Comparison of ENCODE assay signal across 8 mouse cellular contexts in genomic region chrX:36598390-36598810, GRCm38 (mm10). TPM values are rescaled to one million over a fixed set of nuclear protein-coding genes. Genes with fewer than 3 reads are reported as not detected.
DNase-seq lines count a peak whose midpoint lies in the region; ATAC-seq and TF ChIP-seq lines count a peak whose summit lies in the region.

No protein-coding gene starts in this region.

- H3K9me3 ChIP-seq in limb, embryonic 15.5 days = no peaks in the 10 kb centered on the region

- 28% methylated on average over 40 of the region's 41 CpGs for WGBS in spleen, adult 2 months
- 19% methylated on average over 41 of the region's 41 CpGs for WGBS in limb, embryonic 15.5 days
- 12% methylated on average over 39 of the region's 41 CpGs for WGBS in small intestine, adult 2 months

- peak overlapping the region; percentile 89 for H3K4me3 ChIP-seq in spleen, adult 2 months (ENCODE audit: extremely low read depth, insufficient read depth, insufficient read length)
- peak overlapping the region; percentile 62 for H3K4me3 ChIP-seq in limb, embryonic 15.5 days
- peak overlapping the region; percentile 100 for H3K4me3 ChIP-seq in small intestine, adult 2 months (ENCODE audit: low read depth, low read length)

- DNase-seq in cerebellum, postnatal 10 days = peak; percentile 51 to 56
- no peak for DNase-seq in cerebellum, postnatal 4 days (ENCODE audit: low spot score in 2 of 2)
- no peak for DNase-seq in spleen, adult 2 months (ENCODE audit: low read depth in 1 of 2, low spot score in 2 of 2)
- no peak for DNase-seq in spleen, adult 12 weeks (ENCODE audit: low spot score)
- DNase-seq in gastrocnemius, adult 8-10 months (ENCODE audit: low spot score in 2 of 2) = no peak
- DNase-seq in urinary bladder, adult 2 months (ENCODE audit: low spot score) = no peak

- no peaks in the 10 kb centered on the region for H3K36me3 ChIP-seq in spleen, adult 2 months (ENCODE audit: control insufficient read depth, insufficient read depth, low read length)
- no peaks in the 10 kb centered on the region for H3K36me3 ChIP-seq in limb, embryonic 15.5 days
- H3K36me3 ChIP-seq in small intestine, adult 2 months (ENCODE audit: control insufficient read depth, insufficient read depth, low read length) = peaks cover 3% of the 10 kb centered on the region; the same call in 1 of the 2 replicates

- peak overlapping the region; percentile 42 for H3K4me2 ChIP-seq in limb, embryonic 15.5 days

- no peak for ATAC-seq in limb, embryonic 15.5 days (ENCODE audit: insufficient number of reproducible peaks, low FRiP score, low TSS enrichment, low read depth)

- no peak for TF ChIP-seq CTCF in spleen, adult 2 months (IDR thresholded peaks at IDR 0.05; ENCODE audit: extremely low read depth, insufficient read depth, insufficient read length, insufficient replicate concordance)
- TF ChIP-seq CTCF in small intestine, adult 2 months (IDR thresholded peaks at IDR 0.05; ENCODE audit: extremely low read depth, insufficient read length, insufficient replicate concordance, low read depth, low read length) = no peak

- H3K27ac ChIP-seq in spleen, adult 2 months (ENCODE audit: insufficient read depth, low read length) = peak overlapping the region; percentile 95
- peak overlapping the region; percentile 87 for H3K27ac ChIP-seq in limb, embryonic 15.5 days
- H3K27ac ChIP-seq in small intestine, adult 2 months (ENCODE audit: insufficient read depth, low read depth, low read length) = peak overlapping the region; percentile 70

- peaks cover 3% of the 10 kb centered on the region; the same call in 1 of the 2 replicates for H3K4me1 ChIP-seq in spleen, adult 2 months (ENCODE audit: control insufficient read depth, insufficient read depth, insufficient read length)
- no peaks in the 10 kb centered on the region; the same call in 1 of the 2 replicates for H3K4me1 ChIP-seq in limb, embryonic 15.5 days
- peaks cover 7% of the 10 kb centered on the region; the same call in 1 of the 2 replicates for H3K4me1 ChIP-seq in small intestine, adult 2 months (ENCODE audit: control insufficient read depth, insufficient read depth, insufficient read length, low read length)

- no peaks in the 10 kb centered on the region for H3K27me3 ChIP-seq in spleen, adult 2 months (ENCODE audit: control insufficient read depth, insufficient read depth, low read length)
- H3K27me3 ChIP-seq in limb, embryonic 15.5 days = no peaks in the 10 kb centered on the region
- no peaks in the 10 kb centered on the region for H3K27me3 ChIP-seq in small intestine, adult 2 months (ENCODE audit: control insufficient read depth, insufficient read depth, low read length)

- peak overlapping the region; percentile 72 for H3K9ac ChIP-seq in limb, embryonic 15.5 days

- TF ChIP-seq POLR2A in spleen, adult 2 months (IDR thresholded peaks at IDR 0.05; ENCODE audit: low read depth, low read length) = no peak
- TF ChIP-seq POLR2A in small intestine, adult 2 months (IDR thresholded peaks at IDR 0.05; ENCODE audit: low read depth, low read length) = no peak

RNA-seq across cellular contexts. Expression of gene Pgrmc1, which starts 0.4 kb away (rescaled TPM):
- polyA plus RNA-seq in spleen, adult 2 months (2012; rRNA removed) = 25.6 and 34.9 TPM in 2 replicates
- polyA plus RNA-seq in limb, embryonic 15.5 days (2015; fragmentation: Nextera tagmentation; extraction: Ambion mirVana) = 283 and 288 TPM in 2 replicates
- 133 and 192 TPM in 2 replicates for polyA plus RNA-seq in small intestine, adult 2 months (2012; rRNA removed)
- total RNA-seq in gastrocnemius, adult 8-10 months (2022) = 1 to 10 TPM; 6.0 to 9.2 (median 7.0) TPM
- polyA plus RNA-seq in urinary bladder, adult 2 months (2012; rRNA removed) = 241 and 285 TPM in 2 replicates

RNA-seq across cellular contexts. Expression of gene Akap17b, which starts 46.8 kb away (rescaled TPM):
- 0.26 and 0.36 TPM in 2 replicates for polyA plus RNA-seq in spleen, adult 2 months (2012; rRNA removed)
- 3.6 and 4.2 TPM in 2 replicates for polyA plus RNA-seq in limb, embryonic 15.5 days (2015; fragmentation: Nextera tagmentation; extraction: Ambion mirVana)
- 0.15 and 0.20 TPM in 2 replicates for polyA plus RNA-seq in small intestine, adult 2 months (2012; rRNA removed)
- total RNA-seq in gastrocnemius, adult 8-10 months (2022) = 1 to 10 TPM; 1.5 to 3.0 (median 1.7) TPM
- polyA plus RNA-seq in urinary bladder, adult 2 months (2012; rRNA removed) = 4.7 and 5.0 TPM in 2 replicates

Comparison
In these comparisons a context has a peak if more than half of its experiments do, and no peak if none do; other contexts are left out.
1. DNase-seq: peak in cerebellum, postnatal 10 days (2 of 2); none in cerebellum, postnatal 4 days (0 of 2), spleen, adult 2 months (0 of 2), spleen, adult 12 weeks (single experiment), gastrocnemius, adult 8-10 months (0 of 2) and urinary bladder, adult 2 months (single experiment).
2. Peak in every context shown above with its lines, with median percentiles within 50 percentile points of each other: H3K27ac ChIP-seq and H3K4me3 ChIP-seq.